Mouse (Mus musculus): ENCODE data around the gene Bclaf1.

GRCm38 (mm10) chr10:20362450-20363118 lies 50.3 kb downstream of the Bclaf1 start:
- TF ChIP-seq CTCF (IDR thresholded peaks at IDR 0.05; ENCODE audit: low read depth, low read length) = no peak
- TF ChIP-seq POLR2A (IDR thresholded peaks at IDR 0.05; ENCODE audit: insufficient read depth, low read length) = no peak
- no peak for TF ChIP-seq EP300 (IDR thresholded peaks at IDR 0.05; ENCODE audit: insufficient read depth, low read depth, low read length)

Data from ES-Bruce4 (cell line).